Mouse (Mus musculus) liver, postnatal 0 days (tissue): ENCODE measurements at regions not wholly inside any gene's neighbourhood (a gene's known extent, or its start where the extent isn't known, plus 50 kb on each side); places are given as distances from the start of the nearest gene placed in this dataset.

Experiments used
- CTCF ChIP-seq: sonication (generic); IDR thresholded peaks from 2 replicates; pipeline ENCODE4 v1.5.1; 2016; ENCODE audit warnings: antibody characterized with exemption, low read depth
- EP300 ChIP-seq: IDR thresholded peaks from 2 replicates; pipeline ENCODE4 v1.6.1; 2016; ENCODE audit warnings: antibody characterized with exemption, low read depth, mild to moderate bottlenecking

DNA sequence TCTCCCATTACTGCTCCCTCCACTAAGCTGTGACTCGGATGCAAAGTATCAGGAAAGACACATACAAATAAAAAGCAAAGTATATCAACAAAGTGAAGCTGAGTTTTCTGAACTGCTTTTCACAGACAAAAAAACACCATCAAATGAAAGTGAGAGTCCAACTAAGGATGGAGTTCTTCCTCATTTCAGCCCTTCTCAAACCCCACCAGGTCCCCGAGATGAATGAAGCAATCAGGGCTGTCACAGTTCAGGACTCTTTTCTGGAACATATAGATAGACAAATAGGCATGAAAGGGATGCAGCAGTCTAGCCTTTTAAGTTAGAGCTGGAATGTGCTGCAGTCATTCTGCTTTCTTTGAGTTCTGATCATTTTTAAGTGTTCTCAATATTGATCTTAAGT lies 142.6 kb downstream of the Fzd1 start:
- TF ChIP-seq CTCF (no peak), EP300 (no peak)
